Mouse (Mus musculus) urinary bladder, postnatal 4 days (tissue): Measurements from ENCODE around the gene Emc10.

Experiments used
- DNase-seq, 2 experiments: peaks; one replicate each; pipeline ENCODE4 v3.0.0; 2021 to 2022; ENCODE audit warnings: low spot score in 2 of 2

Gene Emc10

GRCm38 (mm10) chr7:44495992-44496770 lies at the start of gene Emc10, which contains the start of gene Fam71e1:
Gene Emc10, minus strand, starts transcription at chr7:44496529.
Gene Fam71e1, plus strand, starts transcription at chr7:44496581.
- peak; percentile 96 for DNase-seq

- no peak for DNase-seq
Measured at GRCm38 (mm10) chr7:44543071-44543470, 46.7 kb upstream of the Emc10 start.

- DNase-seq, result no peak
Measured at GRCm38 (mm10) chr7:44542555-44542954, 46.2 kb upstream of the Emc10 start.

- DNase-seq, result peak in 1 of 2 experiments; percentile 59
Measured at GRCm38 (mm10) chr7:44538756-44539624, 42.7 kb upstream of the Emc10 start.

GRCm38 (mm10) chr7:44537496-44537895 lies 41.2 kb upstream of the Emc10 start:
- peak in 1 of 2 experiments; percentile 61 for DNase-seq

GRCm38 (mm10) chr7:44537009-44537408 lies 40.7 kb upstream of the Emc10 start:
- no peak for DNase-seq

- DNase-seq, result peak in 1 of 2 experiments; percentile 64
Measured at GRCm38 (mm10) chr7:44536590-44536968, 40.2 kb upstream of the Emc10 start.

GRCm38 (mm10) chr7:44535657-44536589 lies 39.6 kb upstream of the Emc10 start:
- DNase-seq, result peak in 1 of 2 experiments; percentile 56

GRCm38 (mm10) chr7:44534656-44535441 lies 38.5 kb upstream of the Emc10 start:
- DNase-seq, result no peak

GRCm38 (mm10) chr7:44534242-44534641 lies 37.9 kb upstream of the Emc10 start:
- DNase-seq, result no peak

- no peak for DNase-seq
Measured at GRCm38 (mm10) chr7:44533746-44534045, 37.4 kb upstream of the Emc10 start.

- DNase-seq, result no peak
Measured at GRCm38 (mm10) chr7:44532918-44533745, 36.8 kb upstream of the Emc10 start.

- DNase-seq, result no peak
Measured at GRCm38 (mm10) chr7:44531946-44532732, 35.8 kb upstream of the Emc10 start, which contains the start of gene Spib. Gene Spib, minus strand, starts transcription at chr7:44532071.

GRCm38 (mm10) chr7:44531207-44531606 lies 34.9 kb upstream of the Emc10 start:
- no peak for DNase-seq

GRCm38 (mm10) chr7:44530507-44530906 lies 34.2 kb upstream of the Emc10 start:
- DNase-seq, result no peak

GRCm38 (mm10) chr7:44529518-44529917 lies 33.2 kb upstream of the Emc10 start:
- no peak for DNase-seq

- peak in 1 of 2 experiments; percentile 50 for DNase-seq
Measured at GRCm38 (mm10) chr7:44527483-44528398, 31.4 kb upstream of the Emc10 start.
